In the genomic region with DNA sequence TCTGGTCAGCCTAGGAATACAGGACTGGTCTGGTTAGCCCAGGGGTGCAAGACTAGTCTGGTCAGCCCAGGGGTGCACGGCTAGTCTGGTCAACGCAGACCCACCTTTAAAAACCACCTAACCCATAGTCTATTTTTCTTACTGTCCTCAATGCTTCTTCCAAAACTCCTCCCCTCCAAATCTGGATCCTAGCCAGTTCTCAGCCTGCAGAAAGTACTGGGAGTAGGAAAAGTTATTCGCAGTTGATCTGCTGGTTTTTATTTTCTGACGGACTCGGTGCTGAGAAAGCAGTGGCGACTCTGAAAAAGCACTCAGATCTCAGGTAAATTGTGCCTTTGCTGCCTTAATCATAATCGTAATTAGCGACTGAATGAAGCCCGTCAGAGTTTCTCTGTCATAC, we compare ENCODE assay signal across 21 mouse cellular contexts. TPM values are rescaled to one million over a fixed set of nuclear protein-coding genes. Genes with fewer than 3 reads are reported as not detected.
DNase-seq lines count a peak whose midpoint lies in the region; ATAC-seq and TF ChIP-seq lines count a peak whose summit lies in the region.
"Had no signal": no experiment of that assay in that cellular context is flagged by ENCODE, and none has a peak within 500 bp of the region (broad histone marks: within the 10 kb centered on the region; RNA-seq: fewer than 3 reads in every experiment).

No protein-coding gene starts in this region.

- WGBS in kidney, adult 2 months: 44% methylated on average over 9 of the region's 9 CpGs
- 61% methylated on average over 9 of the region's 9 CpGs for WGBS in embryonic facial prominence, embryonic 14.5 days

- H3K4me3 ChIP-seq in kidney, adult 2 months (ENCODE audit: insufficient read depth, low read depth, low read length): no peak overlapping the region
- no peak overlapping the region for H3K4me3 ChIP-seq in embryonic facial prominence, embryonic 14.5 days (ENCODE audit: low read depth, low read length)
- H3K4me3 ChIP-seq: erythroblast, embryonic 14.5 days; forebrain, embryonic 15.5 days; heart, embryonic 10.5 days; hindbrain, embryonic 12.5 days; limb, embryonic 12.5 days; liver, embryonic 13.5 days had no signal

- H3K4me2 ChIP-seq in embryonic facial prominence, embryonic 14.5 days (ENCODE audit: low read depth, low read length): no peak overlapping the region
- H3K4me2 ChIP-seq: forebrain, embryonic 15.5 days; hindbrain, embryonic 12.5 days; limb, embryonic 12.5 days; liver, embryonic 13.5 days had no signal

- H3K9ac ChIP-seq in embryonic facial prominence, embryonic 14.5 days (ENCODE audit: low read depth, low read length): no peak overlapping the region
- H3K9ac ChIP-seq: forebrain, embryonic 15.5 days; hindbrain, embryonic 12.5 days; limb, embryonic 12.5 days; liver, embryonic 13.5 days had no signal

- no peaks in the 10 kb centered on the region for H3K36me3 ChIP-seq in kidney, adult 2 months (ENCODE audit: control insufficient read depth, insufficient read depth, low read length)
- H3K36me3 ChIP-seq in embryonic facial prominence, embryonic 14.5 days (ENCODE audit: control insufficient read depth, insufficient read depth, low read length): no peaks in the 10 kb centered on the region
- H3K36me3 ChIP-seq: forebrain, embryonic 15.5 days; heart, embryonic 10.5 days; hindbrain, embryonic 12.5 days; limb, embryonic 12.5 days; liver, embryonic 13.5 days had no signal

- DNase-seq in adrenal gland, postnatal 10 days: peak; percentile 31
- no peak for DNase-seq in adrenal gland, adult 2 months
- peak; percentile 38 for DNase-seq in kidney, adult 2 months
- no peak for DNase-seq in kidney, adult 11 months
- DNase-seq in lung, postnatal 10 days: peak; percentile 40
- DNase-seq in lung, adult 18-20 months: no peak
- peak; percentile 65 for DNase-seq in embryonic facial prominence, embryonic 14.5 days (ENCODE audit: low spot score)
- DNase-seq: cerebellum, adult 9-10 months; gastrocnemius, postnatal 36 days; liver, embryonic 13.5 days; right cerebral cortex, postnatal 14 days; spleen, adult 18-20 months; thymus, postnatal 14 days had no signal

- no peaks in the 10 kb centered on the region for H3K27me3 ChIP-seq in kidney, adult 2 months (replicated peaks; ENCODE audit: control insufficient read depth, insufficient read depth, low read length)
- H3K27me3 ChIP-seq in embryonic facial prominence, embryonic 14.5 days (replicated peaks; ENCODE audit: control insufficient read depth, insufficient read depth, low read length): peaks cover 11% of the 10 kb centered on the region
- H3K27me3 ChIP-seq: Patski had no signal

- TF ChIP-seq CTCF in kidney, adult 2 months (conservative IDR thresholded peaks at IDR 0.05; ENCODE audit: insufficient read depth, insufficient read length, low read depth, low read length): no peak

- H3K27ac ChIP-seq in kidney, adult 2 months (ENCODE audit: insufficient read depth, low read depth, low read length): no peak overlapping the region
- H3K27ac ChIP-seq in embryonic facial prominence, embryonic 14.5 days (replicated peaks; ENCODE audit: low read depth, low read length): no peak overlapping the region
- H3K27ac ChIP-seq: forebrain, embryonic 15.5 days; heart, embryonic 10.5 days; hindbrain, embryonic 12.5 days; limb, embryonic 12.5 days; liver, embryonic 13.5 days had no signal

- no peaks in the 10 kb centered on the region for H3K9me3 ChIP-seq in embryonic facial prominence, embryonic 14.5 days (ENCODE audit: control insufficient read depth, low read length)
- H3K9me3 ChIP-seq: forebrain, embryonic 15.5 days; heart, embryonic 10.5 days; hindbrain, embryonic 12.5 days; limb, embryonic 12.5 days; liver, embryonic 13.5 days had no signal

- 0 out of 2 replicates have a peak, but pooled peaks cover 4% of the 10 kb centered on the region for H3K4me1 ChIP-seq in kidney, adult 2 months (ENCODE audit: control insufficient read depth, insufficient read depth, low read length)
- H3K4me1 ChIP-seq in embryonic facial prominence, embryonic 14.5 days (ENCODE audit: control insufficient read depth, insufficient read depth, low read length): no peaks in the 10 kb centered on the region
- H3K4me1 ChIP-seq: forebrain, embryonic 15.5 days; heart, embryonic 10.5 days; hindbrain, embryonic 12.5 days; limb, embryonic 12.5 days; liver, embryonic 13.5 days had no signal

- ATAC-seq in embryonic facial prominence, embryonic 14.5 days (ENCODE audit: low read depth): no peak
- ATAC-seq in frontal cortex, adult (ENCODE audit: low TSS enrichment): no peak
- ATAC-seq: forebrain, embryonic 15.5 days; midbrain, embryonic 16.5 days; Patski had no signal

- TF ChIP-seq POLR2A in kidney, adult 2 months (IDR thresholded peaks at IDR 0.05; ENCODE audit: low read depth, low read length): no peak

RNA-seq across cellular contexts. Expression of a gene that starts 7.7 kb away (rescaled TPM):
- 10 to 100 TPM; 11.1 to 12.2 TPM for total RNA-seq in adrenal gland, postnatal 10 days (2021)
- total RNA-seq in adrenal gland, adult 2 months (2021): 1 to 10 TPM; 6.6 to 8.6 TPM
- polyA plus RNA-seq in adrenal gland, adult 2 months (2012; rRNA removed): 4.3 and 6.2 TPM in 2 replicates
- 35.5 and 37.3 TPM in 2 replicates for polyA plus RNA-seq in kidney, adult 2 months (2012; rRNA removed)
- polyA plus RNA-seq in embryonic facial prominence, embryonic 14.5 days (2014; fragmentation: Nextera tagmentation; extraction: Ambion mirVana): 9.0 and 10.2 TPM in 2 replicates
- polyA plus RNA-seq: erythroblast, embryonic 14.5 days had no signal

Comparison
In these comparisons a context has a peak if more than half of its experiments do, and no peak if none do; other contexts are left out.
1. DNase-seq: peak in adrenal gland, postnatal 10 days (single experiment), kidney, adult 2 months (single experiment), lung, postnatal 10 days (single experiment) and embryonic facial prominence, embryonic 14.5 days (single experiment); none in adrenal gland, adult 2 months (single experiment), kidney, adult 11 months (single experiment) and lung, adult 18-20 months (0 of 2).